Mouse (Mus musculus): Measurements from ENCODE around the gene Tnip1.
"Not testable (repeated sequence)": the region's sequence is repeated elsewhere in the genome, so short reads cannot be mapped to it uniquely, and the experiment has no call there.

Tnip1 gene

GRCm38 (mm10) chr11:54912503-54913316 is 50.0 kb downstream of the Tnip1 start:
- intact Hi-C loops (cut with DNase I), result no loop called here

GRCm38 (mm10) chr11:54911671-54912502 is 50.8 kb downstream of the Tnip1 start:
- intact Hi-C loops (cut with DNase I), result no loop called here

GRCm38 (mm10) chr11:54911201-54911600 is 51.5 kb downstream of the Tnip1 start:
- intact Hi-C loops (cut with DNase I), result no loop called here

DNA sequence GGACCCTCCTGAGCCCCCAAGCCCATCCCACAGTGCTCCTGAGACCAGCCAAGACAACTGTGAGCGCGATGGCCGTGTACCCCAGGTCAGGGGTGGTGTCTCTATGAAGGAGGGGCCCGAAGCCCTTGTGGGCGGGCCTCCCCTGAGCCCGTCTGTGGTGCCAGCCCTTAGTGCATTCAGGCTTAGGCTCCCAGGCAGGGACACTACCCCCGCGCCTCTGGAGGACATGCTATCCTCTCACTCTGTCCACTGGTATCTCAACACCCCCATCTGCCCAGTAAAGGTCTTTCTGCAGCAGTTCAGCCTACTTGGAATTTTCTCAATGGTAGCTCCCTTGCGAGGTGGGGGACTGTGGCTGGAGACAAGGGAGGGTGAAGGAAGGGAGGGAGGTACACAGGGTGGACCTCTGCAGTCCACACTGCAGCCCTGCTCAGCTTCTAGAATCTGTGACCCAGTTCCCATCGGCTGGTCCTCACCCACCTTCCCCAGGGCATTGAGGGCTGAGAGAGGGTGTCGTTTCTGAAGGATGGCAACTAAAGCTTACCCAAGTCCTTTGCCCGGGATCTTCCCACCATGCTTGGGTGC is 52.5 kb downstream of the Tnip1 start:
- intact Hi-C loops (cut with DNase I), result no loop called here

GRCm38 (mm10) chr11:54909273-54909672 is 53.4 kb downstream of the Tnip1 start:
- intact Hi-C loops (cut with DNase I), result no loop called here

GRCm38 (mm10) chr11:54907259-54907658 is 55.5 kb downstream of the Tnip1 start:
- intact Hi-C loops (cut with DNase I), result no loop called here

GRCm38 (mm10) chr11:54906466-54906865 is 56.3 kb downstream of the Tnip1 start:
- intact Hi-C loops (cut with DNase I), result no loop called here

DNA sequence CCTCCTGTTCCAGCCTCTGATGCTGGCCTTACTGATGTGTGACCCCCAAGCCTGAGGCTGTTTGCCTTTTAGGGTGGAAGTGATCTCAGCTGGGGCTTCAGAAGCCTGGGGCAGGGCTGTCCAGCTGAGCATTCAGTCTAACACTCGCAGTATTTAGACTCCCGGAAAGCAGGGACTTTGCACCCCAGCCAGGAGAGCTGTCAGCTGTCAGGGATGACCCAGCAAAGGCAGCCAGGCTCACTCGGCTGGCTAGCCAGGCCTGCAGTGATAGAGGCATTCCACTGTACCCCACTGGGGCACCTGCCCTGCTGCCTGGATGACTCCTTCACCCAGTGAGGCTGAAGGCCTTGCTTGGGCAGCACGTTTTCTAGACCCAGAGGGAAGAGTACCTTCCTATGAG is 56.8 kb downstream of the Tnip1 start:
- intact Hi-C loops (cut with DNase I), result no loop called here

- intact Hi-C loops (cut with DNase I), result no loop called here
Observed at GRCm38 (mm10) chr11:54905086-54905485, 57.6 kb downstream of the Tnip1 start.

- intact Hi-C loops (cut with DNase I), result no loop called here
Observed at GRCm38 (mm10) chr11:54903940-54904706, 58.6 kb downstream of the Tnip1 start.

- intact Hi-C loops (cut with DNase I), result no loop called here
Observed at GRCm38 (mm10) chr11:54903339-54903738, 59.4 kb downstream of the Tnip1 start.

DNA sequence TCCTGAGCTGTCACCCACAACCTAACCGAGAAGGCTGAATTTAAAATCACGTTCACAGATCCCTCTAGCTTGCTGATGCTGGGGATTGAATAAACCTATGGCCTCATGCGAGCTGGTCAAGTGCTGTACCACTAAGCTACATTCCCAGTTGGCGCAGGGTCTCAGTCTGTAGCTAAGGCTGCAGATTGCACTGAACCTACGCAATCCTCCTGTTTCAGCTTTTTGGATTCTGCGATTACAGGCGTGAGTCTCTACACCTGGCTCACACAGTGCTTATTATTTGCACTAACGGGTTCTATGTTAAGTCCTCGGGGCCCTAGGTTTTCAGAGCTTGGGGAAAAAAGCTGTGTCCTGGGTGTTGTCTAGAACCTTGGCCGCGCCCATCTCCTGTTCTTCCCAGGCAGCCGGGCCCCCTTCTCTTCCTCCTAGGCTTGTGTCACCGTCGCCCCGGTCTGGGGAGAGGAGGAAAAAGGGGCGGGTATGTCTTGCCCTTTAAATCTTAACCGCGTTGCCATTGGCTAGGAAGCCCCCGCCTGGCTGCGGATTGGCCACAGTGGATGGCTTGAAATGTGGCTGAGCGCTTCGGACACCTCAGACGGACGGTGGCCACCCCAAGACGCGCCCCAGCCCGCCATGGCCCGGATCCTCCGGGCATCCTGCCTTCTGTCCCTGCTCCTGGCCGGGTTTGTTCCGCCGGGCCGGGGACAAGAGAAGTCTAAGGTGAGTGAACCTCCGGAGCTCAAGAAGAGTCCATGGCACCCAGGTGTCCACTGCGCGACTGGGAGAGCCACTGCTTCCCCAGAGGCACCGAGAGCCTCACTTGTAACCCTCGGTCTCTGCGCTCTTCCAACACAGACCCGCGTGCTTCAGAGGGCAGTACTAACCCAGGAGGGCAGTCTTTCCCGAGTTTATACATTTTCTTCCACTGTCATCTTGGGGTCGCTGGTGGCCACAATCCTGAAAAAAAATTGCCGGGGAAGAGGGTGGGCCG is 60.1 kb downstream of the Tnip1 start, which contains the start of gene Gpx3:
Gene Gpx3, plus strand, starts transcription at position 121 of the 991 bp plus-strand sequence.
- intact Hi-C loops (cut with DNase I), result no loop called here

- intact Hi-C loops (cut with DNase I), result no loop called here
Observed at GRCm38 (mm10) chr11:54899657-54900056, 63.1 kb downstream of the Tnip1 start.

DNA sequence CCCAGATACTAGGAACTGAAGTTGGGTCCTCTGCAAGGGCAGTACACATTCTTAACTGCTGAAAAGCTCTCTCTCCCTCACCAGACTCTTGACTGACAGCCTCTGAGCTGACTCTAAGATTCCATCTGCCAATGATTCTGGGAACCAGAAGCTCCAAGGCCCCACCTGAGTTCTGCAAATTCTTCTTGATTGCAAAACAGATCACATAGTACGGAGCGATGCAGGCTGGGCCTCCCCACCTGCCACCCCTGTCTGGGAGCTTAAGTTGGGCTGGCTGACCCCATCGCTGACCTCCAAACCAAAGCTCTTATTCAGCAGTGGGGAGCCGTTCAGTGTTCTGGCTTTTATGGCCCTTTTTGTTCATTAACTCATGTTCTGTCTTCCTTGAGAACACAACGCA is 65.2 kb downstream of the Tnip1 start:
- intact Hi-C loops (cut with DNase I), result no loop called here

- intact Hi-C loops (cut with DNase I), result not testable (repeated sequence)
Observed at GRCm38 (mm10) chr11:54896646-54897045, 66.1 kb downstream of the Tnip1 start.

DNA sequence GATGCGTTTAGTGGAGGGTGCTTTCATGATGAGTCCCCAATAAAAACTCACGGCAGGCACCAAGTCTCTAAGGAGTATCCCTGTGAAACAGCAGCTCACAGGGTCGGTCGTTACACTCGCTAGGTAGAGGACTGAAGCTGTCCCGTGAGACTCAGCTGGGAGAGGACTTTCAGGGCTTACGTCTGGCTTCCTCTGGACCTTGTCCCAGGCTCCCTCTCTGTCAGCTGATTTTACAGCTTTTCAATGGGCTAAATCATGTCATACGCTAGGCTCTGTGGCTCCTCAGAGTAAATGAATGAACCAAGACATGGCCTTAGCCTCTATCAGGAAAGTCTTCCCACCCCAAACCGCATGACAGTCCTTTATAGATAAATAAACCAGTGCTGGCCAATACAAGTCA is 68.1 kb downstream of the Tnip1 start:
- intact Hi-C loops (cut with DNase I), result no loop called here

DNA sequence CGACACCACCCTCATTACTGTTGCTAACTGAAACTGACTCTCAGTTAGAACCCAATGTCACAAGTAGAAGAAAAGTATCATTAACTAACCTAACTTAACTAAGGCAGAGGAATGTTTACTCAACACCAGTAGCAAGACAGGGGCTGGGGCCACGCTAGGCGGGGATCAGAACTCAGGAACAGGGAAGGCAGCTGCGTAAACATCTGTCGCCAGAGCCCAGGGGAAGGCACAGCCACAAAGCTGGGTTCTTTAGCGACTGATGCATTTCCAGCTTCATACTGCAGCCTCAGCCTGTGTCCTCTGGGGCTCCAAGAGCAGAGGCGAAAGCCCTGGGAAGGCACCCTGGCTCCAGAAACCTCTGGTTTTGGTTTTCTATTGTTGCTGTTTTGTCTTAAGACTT is 70.6 kb downstream of the Tnip1 start:
- intact Hi-C loops (cut with DNase I), result no loop called here

GRCm38 (mm10) chr11:54891341-54891740 is 71.4 kb downstream of the Tnip1 start:
- intact Hi-C loops (cut with DNase I), result no loop called here

DNA sequence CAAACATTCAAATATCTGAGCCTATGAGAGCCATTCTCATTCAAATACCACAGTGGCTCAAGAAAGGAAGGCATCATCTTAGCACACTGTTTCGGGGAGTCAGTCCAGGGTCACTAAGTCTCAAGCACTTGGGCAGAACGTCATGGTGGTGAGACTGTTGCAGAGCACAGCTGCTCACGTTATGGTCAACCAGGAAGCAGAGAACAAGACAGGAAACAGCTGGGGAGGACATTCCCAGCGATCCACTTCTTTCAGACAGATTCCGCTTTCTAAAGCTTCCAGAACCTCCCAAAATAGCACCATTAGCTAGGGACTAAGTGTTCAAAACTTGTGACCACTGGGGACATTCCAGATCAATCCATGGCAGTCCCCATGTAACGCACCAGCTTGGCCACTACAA is 74.8 kb downstream of the Tnip1 start:
- intact Hi-C loops (cut with DNase I), result no loop called here

DNA sequence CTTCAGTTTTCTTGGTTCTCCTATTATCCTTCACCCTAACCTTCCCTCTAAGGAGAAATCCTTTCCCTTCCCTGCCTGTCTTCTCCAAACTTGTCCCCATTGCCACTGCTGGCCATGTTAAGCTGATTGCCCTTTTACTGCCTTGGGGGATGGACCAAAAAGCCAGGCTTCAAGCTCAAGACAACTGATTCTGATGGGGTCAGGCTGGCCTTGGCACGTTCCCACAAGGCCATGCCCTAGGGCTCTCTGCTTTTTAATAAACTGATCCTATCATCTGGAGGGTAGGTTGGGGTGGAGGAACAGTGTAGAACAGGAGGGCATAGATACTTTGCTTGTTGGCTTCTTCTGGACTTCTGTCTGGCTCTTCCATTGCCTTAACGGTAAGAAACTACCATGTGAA is 77.3 kb downstream of the Tnip1 start:
- intact Hi-C loops (cut with DNase I), result no loop called here

Measured in adrenal gland (tissue).